Mouse (Mus musculus) kidney, embryonic 16.5 days (tissue): ENCODE measurements around the gene Rbm39. TPM values are rescaled to one million over a fixed set of nuclear protein-coding genes. Genes with fewer than 3 reads are reported as not detected.
A peak's percentile ranks its signal among the peaks of the same experiment; 100 is the strongest.

Experiments used
- ATAC-seq: fragments of 200-750 bp; cut with Nextera tagmentation; 2 replicates; pipeline ENCODE4 v1.8.0; 2017; ENCODE audit warnings: moderate TSS enrichment; ENCODE audit not compliant: low FRiP score, low TSS enrichment
- H3K27ac ChIP-seq: fragments of 300-500 bp; sonication (generic); 2 replicates; pipeline ENCODE4 v1.5.1; 2014; ENCODE audit warnings: low read length
- H3K27me3 ChIP-seq: fragments of 300-500 bp; sonication (generic); 2 replicates; pipeline ENCODE4 v1.6.1; 2014; ENCODE audit warnings: low read length, control low read depth, mixed read lengths; ENCODE audit not compliant: insufficient read depth
- H3K36me3 ChIP-seq: fragments of 300-500 bp; sonication (generic); 2 replicates; pipeline ENCODE4 v1.6.1; 2014; ENCODE audit warnings: low read length, control low read depth, mixed read lengths; ENCODE audit not compliant: insufficient read depth
- H3K4me1 ChIP-seq: fragments of 300-500 bp; sonication (generic); 2 replicates; pipeline ENCODE4 v1.6.1; 2014; ENCODE audit warnings: low read length, control low read depth, mixed read lengths; ENCODE audit not compliant: insufficient read depth
- H3K4me2 ChIP-seq: fragments of 300-500 bp; sonication (generic); replicated peaks from 2 replicates; pipeline ENCODE4 v1.6.1; 2014; ENCODE audit warnings: low read depth, low read length
- H3K4me3 ChIP-seq: fragments of 300-500 bp; sonication (generic); 2 replicates; pipeline ENCODE4 v1.5.1; 2014; ENCODE audit warnings: mild to moderate bottlenecking, low read length
- H3K9ac ChIP-seq: fragments of 300-500 bp; sonication (generic); replicated peaks from 2 replicates; pipeline ENCODE4 v1.6.1; 2014; ENCODE audit warnings: low read length
- H3K9me3 ChIP-seq: fragments of 300-500 bp; sonication (generic); 2 replicates; pipeline ENCODE4 v1.6.1; 2016; ENCODE audit warnings: low read length, control low read depth
- WGBS: fragments of 180-500 bp; shearing (Covaris S2); extraction: QIAGEN DNeasy Blood & Tissue Kit; methylation state at CpG from one replicate; pipeline ENCODE4 v1.1.7; 2014; 5-methylcytosine and 5-hydroxymethylcytosine counted together
- polyA plus RNA-seq: library from polyadenylated mRNA; unstranded; fragments of >200 nt; fragmentation: Nextera tagmentation; extraction: Ambion mirVana; gene quantifications from 2 replicates; pipeline ENCODE4 v1.2.1, GENCODE M21; 2015

The Rbm39 gene
- polyA plus RNA-seq, 1 experiment from 2014 or later = 569 TPM

DNA sequence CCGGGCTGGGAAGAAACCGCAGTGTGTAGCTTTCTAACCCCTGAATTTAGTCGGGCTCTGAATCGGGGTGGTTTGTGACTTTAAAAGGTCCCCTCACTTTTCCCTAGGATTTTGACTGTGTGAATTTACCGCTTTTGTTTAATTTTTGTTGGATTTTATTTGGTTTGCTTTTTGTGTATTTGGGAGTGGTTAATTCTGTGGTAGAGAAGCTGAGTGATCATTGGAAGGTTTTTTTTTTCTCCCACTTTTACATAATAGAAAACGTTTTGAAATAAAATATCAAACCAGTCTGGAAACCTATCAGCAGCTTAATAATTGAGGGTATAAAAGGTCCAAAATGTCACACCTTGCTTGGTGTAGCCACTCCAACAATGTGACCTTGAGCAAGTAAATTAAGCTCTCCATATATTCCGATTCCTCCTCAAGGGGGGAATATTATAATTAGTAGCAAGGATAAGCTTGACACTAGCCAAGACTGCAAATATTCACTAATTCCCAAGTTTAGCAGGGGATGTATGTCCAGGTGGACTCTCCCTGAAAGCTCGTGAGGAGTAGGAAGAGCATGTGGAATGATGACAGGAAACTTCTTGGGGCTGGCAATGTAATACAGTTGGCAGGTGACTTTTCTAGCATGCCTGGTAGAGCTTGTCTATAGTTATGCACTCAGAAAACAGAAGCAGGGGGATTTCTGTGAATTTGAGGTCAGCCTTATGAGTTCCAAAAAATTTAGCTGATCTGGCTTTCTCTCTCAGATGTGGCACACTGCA, 969 bp upstream of the Rbm39 start:
- Histone ChIP-seq H3K4me2 (peak overlapping the region; percentile 70), H3K27me3 (no peaks in the 10 kb centered on the region), H3K36me3 (peaks cover 8% of the 10 kb centered on the region), H3K27ac (peak overlapping the region; percentile 91), H3K4me3 (peak overlapping the region; percentile 100), H3K9ac (peak overlapping the region; percentile 76), H3K9me3 (no peaks in the 10 kb centered on the region), H3K4me1 (peaks cover 19% of the 10 kb centered on the region)
- WGBS = 13% methylated on average over 8 of the region's 8 CpGs
- ATAC-seq = no peak

DNA sequence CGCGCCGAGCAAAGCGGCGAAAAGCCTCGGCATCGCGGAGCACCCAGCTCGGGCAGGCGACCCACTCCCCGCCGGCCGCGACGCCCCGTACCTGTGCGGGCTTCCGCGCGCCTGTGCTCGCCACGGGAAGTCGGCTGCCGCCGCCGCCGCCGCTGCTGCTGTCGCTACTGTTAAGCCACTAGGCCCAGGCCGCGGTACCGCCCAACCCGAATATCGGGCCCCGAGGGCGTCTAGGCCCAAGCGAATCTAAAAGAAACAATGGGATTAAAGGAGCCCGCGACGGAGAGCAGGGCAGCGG, 293 bp downstream of the Rbm39 start:
- no peaks in the 10 kb centered on the region for H3K27me3 ChIP-seq
- ATAC-seq = no peak

GRCm38 (mm10) chr2:156179046-156179795, 817 bp downstream of the Rbm39 start:
- no peaks in the 10 kb centered on the region for H3K9me3 ChIP-seq
- H3K4me2 ChIP-seq = peak overlapping the region; percentile 89
- under 1% methylated on average over 47 of the region's 47 CpGs for WGBS
- H3K36me3 ChIP-seq = peaks cover 13% of the 10 kb centered on the region
- H3K27me3 ChIP-seq = no peaks in the 10 kb centered on the region
- peak; percentile 66 for ATAC-seq
- peak overlapping the region; percentile 97 for H3K27ac ChIP-seq
- H3K9ac ChIP-seq = peak overlapping the region; percentile 100
- peaks cover 21% of the 10 kb centered on the region for H3K4me1 ChIP-seq
- H3K4me3 ChIP-seq = peak overlapping the region; percentile 100

More for the DNA sequence above, 293 bp downstream of the Rbm39 start:
- WGBS = 0% methylated on average over 35 of the region's 41 CpGs
- Histone ChIP-seq H3K4me1 (peaks cover 21% of the 10 kb centered on the region), H3K4me3 (peak overlapping the region; percentile 100), H3K9me3 (no peaks in the 10 kb centered on the region), H3K36me3 (peaks cover 11% of the 10 kb centered on the region), H3K9ac (peak overlapping the region; percentile 100), H3K27ac (peak overlapping the region; percentile 97), H3K4me2 (no peak overlapping the region)

DNA sequence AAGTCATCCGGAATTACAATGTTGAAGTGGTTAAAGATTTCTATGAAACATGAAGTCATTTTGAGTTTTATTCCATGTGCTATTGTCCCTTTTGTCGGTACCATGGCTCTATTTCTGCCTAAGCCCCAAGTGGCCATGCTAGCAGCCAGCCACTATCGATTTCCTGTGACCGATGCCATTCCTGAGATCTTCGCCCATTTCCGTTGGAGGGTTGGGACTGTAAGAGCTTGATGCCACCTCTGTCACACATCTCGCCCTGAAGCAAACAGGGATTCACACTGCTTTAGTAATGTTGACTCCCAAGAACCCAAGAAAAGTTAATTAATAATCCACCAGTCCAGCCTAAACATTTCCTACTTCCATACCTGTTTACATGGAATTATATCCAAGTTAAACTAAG, 2.4 kb downstream of the Rbm39 start:
- Histone ChIP-seq H3K4me2 (peak overlapping the region; percentile 89), H3K9ac (peak overlapping the region; percentile 36; the same call in 1 of the 2 replicates), H3K36me3 (peaks cover 19% of the 10 kb centered on the region), H3K4me1 (peaks cover 21% of the 10 kb centered on the region), H3K27me3 (no peaks in the 10 kb centered on the region), H3K4me3 (peak overlapping the region; percentile 32), H3K9me3 (no peaks in the 10 kb centered on the region), H3K27ac (no peak overlapping the region)
- ATAC-seq = no peak
- WGBS = 72% methylated on average over 7 of the region's 7 CpGs

DNA sequence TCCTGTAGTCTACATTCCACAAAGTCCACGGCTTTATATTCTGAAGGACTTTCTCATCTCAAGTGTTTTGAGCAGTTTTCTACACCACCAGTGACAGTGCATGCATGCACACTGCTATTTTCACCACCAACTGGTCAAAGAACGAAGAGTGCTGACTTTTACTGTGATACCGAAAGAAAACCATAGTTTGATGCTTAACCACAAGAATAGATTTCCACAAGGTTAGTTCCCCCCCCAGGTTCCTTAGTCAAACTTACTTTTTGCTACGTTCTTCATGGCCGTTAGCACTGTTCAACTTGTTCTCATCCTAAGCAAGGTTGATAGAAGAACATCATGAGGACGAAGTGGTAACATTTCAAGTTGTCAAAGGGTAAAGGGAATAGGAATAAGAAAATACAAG, 3.0 kb downstream of the Rbm39 start:
- H3K4me2 ChIP-seq = peak overlapping the region; percentile 17; the same call in 1 of the 2 replicates
- 75% methylated on average over 6 of the region's 6 CpGs for WGBS
- no peak for ATAC-seq
- H3K27me3 ChIP-seq = no peaks in the 10 kb centered on the region
- H3K4me1 ChIP-seq = peaks cover 21% of the 10 kb centered on the region
- no peak overlapping the region for H3K27ac ChIP-seq
- peaks cover 22% of the 10 kb centered on the region for H3K36me3 ChIP-seq
- H3K9ac ChIP-seq = no peak overlapping the region
- peak overlapping the region; percentile 19; the same call in 1 of the 2 replicates for H3K4me3 ChIP-seq
- H3K9me3 ChIP-seq = no peaks in the 10 kb centered on the region

DNA sequence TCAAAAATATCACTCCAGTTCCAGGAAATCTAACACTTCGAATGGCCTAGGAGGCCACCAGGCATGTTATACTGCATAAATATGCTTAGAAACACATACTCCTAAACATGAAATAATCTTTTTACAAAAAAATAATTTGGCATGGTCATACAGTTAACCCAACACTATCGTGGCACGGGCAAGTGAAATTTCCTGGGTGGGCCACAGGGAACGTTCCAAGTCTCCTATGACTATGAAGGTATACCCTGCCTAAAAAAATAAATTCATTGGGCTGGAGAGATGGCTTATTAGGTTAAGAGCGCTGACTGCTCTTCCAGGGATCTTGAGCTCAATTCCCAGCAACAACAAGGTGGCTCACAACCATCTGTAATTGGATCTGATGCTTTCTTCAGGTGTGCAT, 13.5 kb downstream of the Rbm39 start:
- ATAC-seq = no peak
- Histone ChIP-seq H3K4me1 (no peaks in the 10 kb centered on the region), H3K4me2 (no peak overlapping the region), H3K4me3 (no peak overlapping the region), H3K27me3 (no peaks in the 10 kb centered on the region), H3K9me3 (no peaks in the 10 kb centered on the region), H3K36me3 (peaks cover 63% of the 10 kb centered on the region), H3K27ac (no peak overlapping the region), H3K9ac (no peak overlapping the region)
- 92% methylated on average over 5 of the region's 5 CpGs for WGBS

GRCm38 (mm10) chr2:156165478-156165877, 14.6 kb downstream of the Rbm39 start:
- no peak overlapping the region for H3K4me3 ChIP-seq
- peaks cover 63% of the 10 kb centered on the region for H3K36me3 ChIP-seq
- no peaks in the 10 kb centered on the region for H3K9me3 ChIP-seq
- ATAC-seq = peak; percentile 12; the same call in 1 of the 2 replicates
- H3K27ac ChIP-seq = no peak overlapping the region
- H3K9ac ChIP-seq = no peak overlapping the region
- WGBS = 94% methylated on average over 1 of the region's 1 CpGs
- no peak overlapping the region for H3K4me2 ChIP-seq
- no peaks in the 10 kb centered on the region for H3K4me1 ChIP-seq
- no peaks in the 10 kb centered on the region for H3K27me3 ChIP-seq

DNA sequence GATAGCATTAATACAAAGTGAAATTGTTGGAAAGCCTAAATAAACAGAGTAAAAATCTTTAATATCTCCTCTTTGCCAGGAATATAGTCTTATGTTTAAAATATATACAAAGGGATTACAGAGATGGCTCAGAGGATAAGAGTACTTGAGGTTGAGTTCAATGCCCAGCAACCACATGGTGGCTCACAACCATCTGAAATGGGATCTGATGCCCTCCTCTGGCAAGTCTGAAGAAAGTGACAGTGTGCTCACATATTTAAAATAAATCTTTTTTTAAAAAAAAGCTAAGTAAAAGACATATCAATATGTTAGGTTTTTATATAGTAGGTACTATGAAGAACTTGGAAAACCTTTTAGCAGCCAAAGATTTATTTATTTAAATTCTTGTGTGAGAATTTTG, 28.5 kb downstream of the Rbm39 start:
- H3K9ac ChIP-seq = no peak overlapping the region
- no peak overlapping the region for H3K4me3 ChIP-seq
- H3K36me3 ChIP-seq = peaks cover 53% of the 10 kb centered on the region
- H3K4me1 ChIP-seq = no peaks in the 10 kb centered on the region
- no peaks in the 10 kb centered on the region for H3K9me3 ChIP-seq
- no peak overlapping the region for H3K27ac ChIP-seq
- H3K4me2 ChIP-seq = no peak overlapping the region
- ATAC-seq = no peak
- no peaks in the 10 kb centered on the region for H3K27me3 ChIP-seq

GRCm38 (mm10) chr2:156147316-156147915, 32.6 kb downstream of the Rbm39 start:
- no peak for ATAC-seq
- no peak overlapping the region for H3K4me2 ChIP-seq
- peaks cover 35% of the 10 kb centered on the region for H3K36me3 ChIP-seq
- H3K27ac ChIP-seq = no peak overlapping the region
- WGBS = 92% methylated on average over 3 of the region's 3 CpGs
- no peak overlapping the region for H3K9ac ChIP-seq
- 0 out of 2 replicates have a peak, but pooled peaks cover 11% of the 10 kb centered on the region for H3K4me1 ChIP-seq
- H3K9me3 ChIP-seq = no peaks in the 10 kb centered on the region
- H3K4me3 ChIP-seq = no peak overlapping the region
- H3K27me3 ChIP-seq = no peaks in the 10 kb centered on the region
